Mouse (Mus musculus): ENCODE measurements around the gene Sptan1.

Gene Sptan1

DNA sequence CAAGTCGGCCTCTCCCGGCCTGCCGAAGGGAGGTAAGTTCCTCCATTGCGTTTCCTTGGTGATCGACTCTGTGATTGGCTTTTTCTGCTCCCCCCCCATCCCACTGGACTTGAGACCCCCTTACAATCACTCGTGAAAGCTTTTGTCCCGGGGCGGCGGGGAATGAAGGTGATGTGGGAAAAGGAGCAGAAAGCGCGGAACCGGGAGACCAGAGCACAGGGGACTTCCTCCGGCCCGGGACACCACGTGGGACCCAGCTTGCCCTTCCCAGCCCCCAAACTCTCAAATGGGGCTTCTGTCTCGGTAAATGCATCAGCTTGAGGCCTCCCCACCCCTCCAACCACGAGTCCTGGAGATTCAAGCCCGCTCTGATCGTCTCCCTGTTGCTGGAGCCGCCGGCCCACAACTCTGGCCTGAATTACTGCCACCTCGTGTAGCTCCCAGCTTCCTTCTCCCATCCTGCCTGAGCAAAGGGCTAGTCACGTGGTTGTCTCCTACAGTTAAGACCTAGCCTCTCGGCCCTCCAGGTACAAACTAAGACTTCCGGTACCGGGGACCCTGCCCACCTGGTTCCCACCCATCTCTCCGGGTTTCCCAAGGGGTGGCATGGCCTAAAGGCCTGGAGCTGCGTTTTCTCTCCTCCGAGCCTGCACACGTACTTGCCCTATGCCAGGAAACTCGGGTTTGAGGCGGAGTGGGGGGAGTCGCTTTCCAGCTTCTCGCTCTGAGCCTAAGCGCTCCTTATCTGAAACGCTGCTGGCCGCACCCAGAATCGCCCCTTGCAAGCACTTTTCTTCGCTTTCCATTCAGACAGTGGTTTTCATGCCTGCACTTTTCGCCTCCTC, 97.1 kb downstream of the Sptan1 start:
- peak; percentile 82 for DNase-seq

DNA sequence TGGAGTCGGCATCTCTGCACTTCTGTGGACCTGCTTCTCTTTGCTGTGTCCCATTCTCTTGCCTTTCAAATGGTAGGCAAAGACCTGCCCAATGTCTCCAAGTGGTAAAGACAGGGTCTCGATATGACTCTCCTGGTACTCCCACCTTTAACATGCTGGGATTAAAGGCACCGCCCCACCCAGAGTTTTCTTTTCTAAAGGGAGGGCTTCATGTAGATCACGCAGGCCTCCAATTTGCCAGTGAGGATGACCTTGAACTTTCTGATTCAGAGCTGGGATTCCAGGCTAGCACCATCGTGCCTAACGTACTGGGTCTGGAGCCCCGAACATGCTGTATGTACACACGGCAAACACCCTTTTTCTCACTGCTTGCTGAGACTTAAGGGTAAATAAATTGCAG, 97.9 kb downstream of the Sptan1 start:
- DNase-seq = no peak

DNA sequence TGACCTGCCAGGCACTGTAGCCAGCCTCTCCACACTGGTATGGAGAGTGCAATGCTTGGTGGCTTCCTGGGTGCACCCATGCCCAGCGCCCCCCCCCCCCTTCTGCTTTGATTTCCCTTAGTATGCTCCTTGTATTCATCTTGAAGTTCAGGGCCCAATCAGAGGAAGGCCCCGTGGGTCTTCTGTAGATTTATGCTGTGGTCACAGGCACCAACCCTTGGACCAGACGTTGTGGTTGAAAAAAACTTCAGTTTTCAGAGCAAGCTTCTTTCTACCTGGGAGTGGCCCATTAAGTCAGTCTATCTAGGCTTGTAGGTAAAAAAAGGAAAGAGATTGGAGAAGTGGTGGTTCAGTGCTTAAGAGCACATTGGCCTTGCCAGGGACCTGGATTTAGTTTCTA, 98.4 kb downstream of the Sptan1 start:
- no peak for DNase-seq

DNA sequence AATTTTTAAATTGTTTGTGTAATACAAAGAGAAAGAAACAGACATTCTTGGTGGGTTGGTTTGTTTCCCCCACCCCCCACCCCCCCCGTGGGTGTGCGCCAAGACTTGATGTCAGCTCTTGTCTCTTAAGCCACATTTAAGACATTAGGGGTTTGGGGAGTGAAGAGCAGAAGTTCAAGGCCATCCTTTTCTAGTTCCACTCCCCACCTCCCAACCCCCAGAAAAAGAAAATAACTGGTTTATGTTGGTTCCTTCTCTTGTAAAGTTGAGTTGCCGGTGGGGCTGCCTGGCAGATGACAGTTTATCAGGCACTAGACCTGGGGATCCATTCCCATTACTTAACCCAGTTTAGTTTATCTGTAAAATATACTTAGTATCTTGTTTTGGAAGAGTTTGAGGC, 98.9 kb downstream of the Sptan1 start:
- no peak for DNase-seq

DNA sequence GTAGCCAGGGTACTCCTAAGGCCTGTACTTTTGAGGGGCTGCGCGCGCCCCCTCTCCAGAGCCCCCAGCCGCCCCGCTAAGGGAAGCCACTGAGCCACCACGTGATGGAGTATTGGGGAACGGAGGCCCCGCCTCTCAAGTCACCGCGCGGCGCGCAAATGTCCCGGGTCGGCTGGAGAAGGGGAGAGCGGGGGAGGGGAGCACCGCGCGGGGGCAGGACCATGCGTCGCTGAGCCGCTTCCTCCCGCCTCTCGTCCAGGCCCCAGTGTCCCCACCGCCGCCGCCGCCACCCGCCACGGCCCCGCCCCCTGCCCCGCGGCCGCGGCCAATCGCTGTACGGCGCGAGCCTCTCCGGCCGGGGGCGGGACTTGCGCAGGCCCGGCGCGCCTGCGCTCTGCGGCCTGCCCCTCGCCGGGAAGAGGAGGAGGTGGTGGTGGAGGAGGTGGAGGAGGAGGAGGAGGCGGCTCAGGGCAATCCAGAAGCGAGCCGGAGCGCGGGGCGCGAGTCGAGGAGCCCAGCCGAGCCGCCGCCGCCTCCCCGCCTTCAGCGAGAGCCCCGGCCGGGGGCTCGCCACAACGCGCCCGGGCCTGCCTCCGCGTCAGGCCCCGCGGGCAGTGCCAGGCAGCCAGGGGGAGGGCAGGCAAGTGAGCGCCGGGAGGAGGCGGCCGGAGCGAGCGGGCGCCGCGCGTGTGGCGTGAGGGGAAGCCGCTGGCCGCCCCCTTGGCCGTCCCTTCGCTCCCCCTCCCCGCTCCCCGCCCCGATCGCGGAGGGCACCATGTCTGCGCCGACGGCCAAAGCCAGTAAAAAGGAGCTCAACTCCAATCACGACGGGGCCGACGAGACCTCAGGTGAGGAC, 100.9 kb downstream of the Sptan1 start:
- peak; percentile 98 for DNase-seq

DNA sequence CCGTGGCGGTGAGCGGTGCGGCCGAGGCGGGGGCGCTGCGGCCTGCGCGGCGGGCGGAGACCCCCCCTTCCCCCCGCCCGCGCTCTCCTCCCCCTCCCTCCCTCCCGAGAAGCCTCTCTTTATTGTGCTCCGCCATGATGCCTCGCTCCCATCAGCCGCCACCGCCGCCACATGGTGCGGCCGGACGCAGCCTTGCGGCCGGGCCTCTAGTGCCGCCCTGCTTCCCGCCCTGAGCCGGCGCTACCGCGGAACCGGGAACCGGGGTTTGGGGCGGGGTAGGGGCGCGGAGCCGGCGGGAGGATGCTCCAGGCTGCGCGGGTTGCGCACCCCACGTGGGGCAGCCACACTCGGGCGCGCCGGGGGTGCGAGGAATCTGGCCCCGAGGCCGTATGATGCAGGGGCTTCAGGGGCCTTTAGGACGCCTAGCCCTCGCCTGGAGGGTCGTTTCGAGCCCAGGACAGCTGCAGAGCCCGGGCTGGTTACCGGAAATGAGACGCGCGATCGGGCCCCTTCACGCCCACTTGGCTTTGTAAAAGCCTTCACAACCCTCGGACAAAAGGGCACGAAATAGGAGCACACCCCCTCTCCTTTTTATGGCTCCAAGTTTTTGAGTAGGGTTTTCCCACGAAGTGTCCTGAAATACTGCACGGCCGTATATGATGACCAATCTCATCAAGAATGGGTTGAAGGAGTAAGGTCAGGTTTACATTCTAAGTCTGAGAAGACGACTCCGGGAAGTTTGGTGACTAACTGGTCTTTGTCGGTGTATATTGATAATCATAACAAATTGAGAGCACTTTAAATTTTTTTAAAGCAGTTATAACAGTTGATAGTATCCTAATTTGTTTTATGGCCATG, 101.9 kb downstream of the Sptan1 start:
- DNase-seq = peak; percentile 72

DNA sequence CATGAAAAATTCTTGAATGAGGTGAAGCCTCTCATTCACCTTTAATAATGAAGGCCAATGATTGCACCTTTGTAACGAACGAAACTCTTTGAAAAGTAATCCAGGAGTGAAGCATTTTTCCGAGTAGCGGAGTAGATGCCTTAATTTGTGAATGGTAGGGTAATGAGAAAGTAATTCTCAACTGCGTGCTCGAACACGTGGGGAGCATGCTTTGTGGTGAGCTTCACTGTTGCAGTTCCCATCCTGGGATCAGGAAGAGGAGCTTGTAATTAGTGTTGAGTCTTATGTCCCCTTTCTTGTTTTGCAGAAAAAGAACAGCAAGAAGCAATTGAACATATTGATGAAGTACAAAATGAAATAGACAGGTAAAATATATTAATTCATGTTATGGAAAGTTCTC, 102.6 kb downstream of the Sptan1 start:
- no peak for DNase-seq

DNA sequence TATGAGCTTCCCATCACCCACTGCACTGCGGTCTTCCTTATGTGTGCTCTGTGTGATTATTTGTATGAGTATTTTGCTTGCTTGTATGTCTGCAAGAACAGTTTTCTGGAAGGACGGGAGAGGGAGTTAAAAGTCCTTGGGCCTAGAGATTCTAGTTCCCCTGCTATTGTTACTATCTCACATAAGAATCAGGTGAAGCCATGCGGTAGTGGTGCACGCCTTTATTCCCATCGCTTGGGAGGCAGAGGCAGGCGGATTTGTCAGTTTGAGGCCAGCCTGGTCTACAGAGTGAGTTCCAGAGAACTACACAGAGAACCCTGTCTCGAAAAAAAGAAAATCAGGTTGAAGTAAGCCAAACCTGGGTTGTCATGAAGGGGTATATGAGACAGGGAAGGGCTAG, 107.5 kb downstream of the Sptan1 start:
- no peak for DNase-seq

DNA sequence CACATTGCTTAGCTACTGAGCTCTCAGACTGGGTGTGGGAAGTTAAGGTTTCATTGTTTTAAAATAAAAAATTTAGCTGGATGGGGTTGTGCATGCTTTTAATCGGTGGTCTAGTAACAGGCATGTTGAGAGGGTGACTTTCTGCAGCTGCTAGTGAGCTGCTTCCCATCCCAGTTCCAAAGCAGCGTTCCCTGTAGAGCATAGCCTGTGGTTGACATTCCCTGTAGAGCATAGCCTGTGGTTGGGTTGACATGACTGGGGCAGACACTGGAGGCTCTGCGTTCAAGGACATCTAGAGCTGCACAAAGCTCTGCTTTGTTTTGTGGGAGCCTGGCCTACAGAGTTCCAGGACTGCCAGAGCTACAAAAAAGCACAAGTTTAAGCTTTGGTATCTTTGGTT, 107.9 kb downstream of the Sptan1 start:
- no peak for DNase-seq

DNA sequence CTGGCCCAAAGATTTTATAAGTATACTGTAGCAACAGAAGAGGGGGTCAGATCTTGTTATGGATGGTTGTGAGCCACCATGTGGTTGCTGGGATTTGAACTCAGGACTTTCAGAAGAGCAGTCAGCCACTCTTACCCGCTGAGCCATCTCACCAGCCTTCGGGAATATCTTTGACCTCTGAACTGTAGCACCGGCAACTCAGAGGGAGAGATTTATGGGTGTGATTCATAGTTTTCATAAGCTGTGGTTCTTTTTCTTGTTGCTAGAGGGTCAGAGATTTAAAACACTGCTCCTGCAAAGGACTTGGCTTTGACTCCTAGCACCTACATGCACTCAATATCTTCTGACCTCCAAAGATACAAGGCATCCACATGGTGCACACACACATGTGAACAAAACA, 110.3 kb downstream of the Sptan1 start:
- DNase-seq = no peak

DNA sequence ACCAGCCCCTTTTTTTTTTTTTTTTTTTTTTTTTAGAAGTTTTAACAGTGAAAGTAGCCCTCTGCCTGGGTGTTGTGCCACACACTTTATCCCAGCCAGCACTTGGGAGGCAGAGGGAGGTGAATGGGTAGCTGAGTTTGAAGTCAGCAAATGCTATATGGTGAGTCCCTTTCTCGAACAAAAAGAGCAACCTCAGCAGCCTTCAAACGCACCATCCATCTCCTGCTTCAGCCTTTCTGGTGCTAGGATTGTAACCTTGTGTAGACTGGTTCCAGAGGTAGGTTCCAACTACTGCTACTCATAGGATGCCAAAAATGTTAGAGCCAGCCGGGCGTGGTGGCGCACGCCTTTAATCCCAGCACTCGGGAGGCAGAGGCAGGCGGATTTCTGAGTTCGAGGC, 111.1 kb downstream of the Sptan1 start:
- DNase-seq = no peak

DNA sequence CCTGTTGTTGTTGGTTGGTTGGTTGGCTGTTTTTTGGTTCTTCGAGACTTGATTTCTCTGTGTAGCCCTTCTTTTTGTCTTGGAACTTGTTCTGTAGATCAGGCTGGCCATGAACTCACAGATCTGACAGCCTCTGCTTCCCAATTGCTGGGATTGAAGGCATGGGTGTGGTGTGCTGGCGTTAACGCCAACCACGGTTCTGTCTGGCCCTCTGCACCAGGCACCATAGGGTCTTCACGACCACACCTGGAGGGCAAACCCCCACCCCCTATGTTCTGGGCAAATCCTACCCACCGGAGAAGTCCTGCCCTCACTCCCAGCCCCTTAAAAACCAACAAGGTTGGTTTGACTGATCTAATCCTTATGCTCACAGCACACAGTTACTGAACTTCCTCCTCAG, 111.6 kb downstream of the Sptan1 start:
- DNase-seq = no peak

DNA sequence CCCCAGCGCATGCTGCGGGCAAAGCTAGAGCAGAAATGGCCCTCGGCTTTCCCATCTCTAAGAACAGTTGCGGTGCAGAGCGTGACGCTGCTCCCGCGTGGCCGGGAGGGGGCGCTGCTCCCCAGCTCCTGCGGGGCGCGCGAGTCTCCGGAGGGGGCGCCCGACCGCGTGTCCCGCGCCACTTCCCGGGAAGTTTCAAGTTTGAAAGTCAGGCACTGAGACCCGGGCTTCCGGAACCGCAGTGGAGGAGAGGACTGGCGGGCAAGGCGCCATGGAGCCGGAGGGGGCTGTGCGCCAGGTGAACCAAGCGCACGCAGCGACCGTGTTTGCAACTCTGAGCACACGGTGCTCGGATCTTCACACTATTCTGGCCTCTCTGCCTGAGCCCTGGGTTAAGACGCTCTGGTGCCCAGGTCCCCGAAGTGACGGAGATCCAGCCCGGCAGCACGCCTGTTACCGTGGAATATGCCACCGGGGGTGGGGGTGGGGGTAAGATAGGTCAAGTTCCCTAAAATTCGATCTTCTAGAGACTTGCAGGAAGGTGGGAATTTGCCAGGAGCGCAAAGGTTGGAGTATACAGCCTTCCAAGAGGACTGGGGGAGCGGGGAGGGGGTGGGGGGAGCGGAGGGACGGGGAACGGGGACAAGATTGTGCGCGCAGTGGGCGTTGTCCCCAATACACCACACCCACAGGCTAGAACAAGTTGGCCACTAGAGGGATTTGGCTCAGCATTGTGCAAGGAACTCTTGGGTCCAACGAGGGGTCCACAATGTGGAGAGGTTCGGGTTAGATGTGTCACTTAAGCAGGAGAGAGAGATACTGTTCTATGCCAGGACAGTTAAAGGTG, 112.4 kb downstream of the Sptan1 start, which contains the start of gene Pkn3:
Pkn3 (plus strand) TSS at position 183 of the 847 bp plus-strand sequence.
- DNase-seq = peak; percentile 92

DNA sequence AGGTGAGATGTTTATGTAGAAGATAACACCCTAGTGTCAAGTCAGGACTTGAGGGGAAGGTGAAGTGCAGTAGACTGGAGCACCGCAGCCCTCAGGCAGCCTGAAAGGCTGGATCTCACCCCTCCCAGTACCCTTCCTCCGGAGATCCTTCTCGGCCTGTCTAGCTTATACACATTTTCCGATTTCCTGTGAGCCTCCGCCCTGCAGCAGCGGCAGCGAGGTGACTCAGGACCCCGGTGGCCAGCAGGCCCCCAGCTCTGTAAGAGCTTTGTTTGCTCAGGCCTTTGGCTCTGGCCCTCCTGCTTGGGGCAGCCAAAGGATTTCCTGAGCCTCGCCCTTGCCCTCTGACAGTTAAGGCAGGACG, 113.0 kb downstream of the Sptan1 start:
- DNase-seq = peak; percentile 36

DNA sequence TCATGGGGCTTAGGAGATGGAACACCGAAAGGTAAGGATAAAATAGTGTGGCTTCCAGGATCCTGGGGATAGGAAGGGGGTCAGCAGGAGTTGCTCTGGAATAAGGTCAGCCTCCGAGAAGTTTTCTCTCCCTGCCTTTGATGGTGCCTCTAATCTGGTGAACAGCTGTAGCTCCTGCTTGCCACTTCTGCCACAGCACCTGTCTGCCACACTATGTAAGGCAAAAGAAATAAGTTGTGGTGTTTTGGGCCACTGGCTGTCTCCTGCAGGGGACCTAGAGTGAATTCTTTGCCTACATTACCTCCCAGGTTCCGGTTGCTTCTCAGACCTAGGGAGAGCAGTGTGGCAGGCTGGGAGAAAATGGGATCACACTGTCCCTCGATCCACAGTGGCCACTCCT, 113.4 kb downstream of the Sptan1 start:
- no peak for DNase-seq

DNA sequence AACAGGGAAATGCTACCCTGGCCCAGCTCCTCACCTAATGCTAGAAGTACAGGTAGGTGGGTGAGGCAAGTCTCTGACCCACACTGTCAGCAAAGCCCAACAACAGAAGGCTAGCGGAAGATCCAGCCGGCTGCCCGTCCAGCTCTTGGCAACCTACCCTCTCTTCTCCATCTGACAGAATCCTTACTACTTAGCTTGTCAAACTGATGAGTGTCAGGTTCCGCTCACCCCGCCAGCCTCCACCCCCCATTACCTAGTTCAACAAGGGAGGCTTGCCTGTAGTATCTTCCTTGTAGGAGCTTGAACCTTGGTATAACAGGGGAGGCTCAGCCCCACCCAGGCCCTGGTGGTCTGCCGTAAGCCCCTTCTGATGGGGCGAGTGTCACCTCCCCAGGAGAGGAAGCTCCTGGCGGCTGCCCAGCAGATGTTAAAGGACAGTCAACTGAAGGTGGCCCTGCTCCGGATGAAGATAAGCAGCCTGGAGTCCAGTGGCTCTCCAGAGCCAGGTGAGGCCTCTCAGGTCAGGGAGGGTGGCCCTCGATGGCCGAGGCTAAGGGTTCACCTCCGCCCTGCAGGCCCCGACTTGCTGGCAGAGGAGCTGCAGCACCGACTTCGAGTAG, 114.9 kb downstream of the Sptan1 start:
- DNase-seq = no peak

All from embryo, embryonic 11 days (tissue).